Mouse (Mus musculus) embryonic facial prominence, embryonic 13.5 days (tissue): ENCODE data around the gene Smim15. TPM values are rescaled to one million over a fixed set of nuclear protein-coding genes. Genes with fewer than 3 reads are reported as not detected.

Experiments
- ATAC-seq: fragments of 200-750 bp; cut with Nextera tagmentation; 2 replicates; pipeline ENCODE4 v1.8.0; 2017; ENCODE audit warnings: low read depth; ENCODE audit not compliant: insufficient number of reproducible peaks, insufficient read depth, low FRiP score, low TSS enrichment
- H3K27ac ChIP-seq: fragments of 300-500 bp; sonication (generic); 2 replicates; pipeline ENCODE4 v1.5.1; 2015; ENCODE audit warnings: moderate library complexity, mild to moderate bottlenecking, inconsistent platforms
- H3K27me3 ChIP-seq: fragments of 300-500 bp; sonication (generic); 2 replicates; pipeline ENCODE4 v1.6.1; 2015; ENCODE audit warnings: mild to moderate bottlenecking, inconsistent platforms
- H3K36me3 ChIP-seq: fragments of 300-500 bp; sonication (generic); 2 replicates; pipeline ENCODE4 v1.6.1; 2015; ENCODE audit warnings: mild to moderate bottlenecking, inconsistent platforms
- H3K4me1 ChIP-seq: fragments of 300-500 bp; sonication (generic); 2 replicates; pipeline ENCODE4 v1.6.1; 2015; ENCODE audit warnings: inconsistent platforms
- H3K4me2 ChIP-seq: fragments of 300-500 bp; sonication (generic); 2 replicates; pipeline ENCODE4 v1.6.1; 2015; ENCODE audit warnings: moderate library complexity, mild to moderate bottlenecking, inconsistent platforms
- H3K4me3 ChIP-seq: fragments of 300-500 bp; sonication (generic); 2 replicates; pipeline ENCODE4 v1.5.1; 2015; ENCODE audit warnings: mild to moderate bottlenecking, inconsistent platforms
- H3K9ac ChIP-seq: fragments of 300-500 bp; sonication (generic); 2 replicates; pipeline ENCODE4 v1.6.1; 2015; ENCODE audit warnings: mild to moderate bottlenecking, inconsistent platforms
- H3K9me3 ChIP-seq: fragments of 300-500 bp; sonication (generic); 2 replicates; pipeline ENCODE4 v1.6.1; 2016; ENCODE audit warnings: inconsistent platforms
- WGBS: fragments of 180-500 bp; shearing (Covaris S2); methylation state at CpG from one replicate; pipeline ENCODE4 v1.1.7; 2015; ENCODE audit warnings: mixed read lengths; 5-methylcytosine and 5-hydroxymethylcytosine counted together
- polyA plus RNA-seq: library from polyadenylated mRNA; unstranded; fragments of >200 nt; fragmentation: Nextera tagmentation; extraction: Ambion mirVana; gene quantifications from 2 replicates; pipeline ENCODE4 v1.2.1, GENCODE M21; 2015

Smim15 gene
- polyA plus RNA-seq, 1 experiment from 2014 or later: 50.8 TPM

- 68% methylated on average over 3 of the region's 3 CpGs for WGBS
- no peak overlapping the region for H3K27ac ChIP-seq
- no peaks in the 10 kb centered on the region for H3K9me3 ChIP-seq
- no peaks in the 10 kb centered on the region for H3K27me3 ChIP-seq
- H3K4me1 ChIP-seq: peaks cover 14% of the 10 kb centered on the region
- ATAC-seq: no peak
- H3K9ac ChIP-seq: no peak overlapping the region
- H3K4me3 ChIP-seq: no peak overlapping the region
- H3K4me2 ChIP-seq: no peak overlapping the region
- no peaks in the 10 kb centered on the region for H3K36me3 ChIP-seq
Observed at GRCm38 (mm10) chr13:108040451-108040850, 3.8 kb upstream of the Smim15 start.

- no peaks in the 10 kb centered on the region for H3K9me3 ChIP-seq
- H3K4me3 ChIP-seq: no peak overlapping the region
- H3K27me3 ChIP-seq: no peaks in the 10 kb centered on the region
- whole genome bisulfite sequencing: 6% methylated on average over 7 of the region's 7 CpGs
- no peak overlapping the region for H3K9ac ChIP-seq
- no peaks in the 10 kb centered on the region for H3K36me3 ChIP-seq
- H3K4me1 ChIP-seq: peaks cover 20% of the 10 kb centered on the region
- no peak overlapping the region for H3K27ac ChIP-seq
- no peak overlapping the region for H3K4me2 ChIP-seq
- no peak for ATAC-seq
Observed at GRCm38 (mm10) chr13:108041358-108041757, 2.9 kb upstream of the Smim15 start.

GRCm38 (mm10) chr13:108043431-108044221 is 620 bp upstream of the Smim15 start:
- Histone ChIP-seq H3K27ac (peak overlapping the region; percentile 96), H3K9me3 (no peaks in the 10 kb centered on the region), H3K4me3 (peak overlapping the region; percentile 90), H3K27me3 (no peaks in the 10 kb centered on the region), H3K36me3 (peaks cover 12% of the 10 kb centered on the region), H3K4me2 (peak overlapping the region; percentile 60), H3K9ac (peak overlapping the region; percentile 99), H3K4me1 (peaks cover 20% of the 10 kb centered on the region)
- peak; percentile 64 for ATAC-seq
- 2% methylated on average over 23 of the region's 23 CpGs for WGBS

- WGBS: 84% methylated on average over 3 of the region's 3 CpGs
- ATAC-seq: no peak
- no peaks in the 10 kb centered on the region for H3K27me3 ChIP-seq
- no peak overlapping the region for H3K4me3 ChIP-seq
- peak overlapping the region; percentile 23 for H3K4me2 ChIP-seq
- no peak overlapping the region for H3K9ac ChIP-seq
- H3K9me3 ChIP-seq: no peaks in the 10 kb centered on the region
- peaks cover 20% of the 10 kb centered on the region for H3K4me1 ChIP-seq
- no peak overlapping the region for H3K27ac ChIP-seq
- H3K36me3 ChIP-seq: peaks cover 12% of the 10 kb centered on the region
Observed at GRCm38 (mm10) chr13:108045646-108046045, 1.4 kb downstream of the Smim15 start.

GRCm38 (mm10) chr13:108046071-108046470 is 1.8 kb downstream of the Smim15 start:
- Histone ChIP-seq H3K4me2 (peak overlapping the region; percentile 23), H3K9ac (no peak overlapping the region), H3K4me3 (no peak overlapping the region), H3K9me3 (no peaks in the 10 kb centered on the region), H3K27ac (no peak overlapping the region), H3K36me3 (peaks cover 13% of the 10 kb centered on the region), H3K4me1 (peaks cover 20% of the 10 kb centered on the region), H3K27me3 (no peaks in the 10 kb centered on the region)
- WGBS: 91% methylated on average over 3 of the region's 3 CpGs
- no peak for ATAC-seq

- Histone ChIP-seq H3K9ac (no peak overlapping the region), H3K27ac (no peak overlapping the region), H3K4me1 (peaks cover 20% of the 10 kb centered on the region), H3K27me3 (no peaks in the 10 kb centered on the region), H3K4me3 (no peak overlapping the region), H3K36me3 (peaks cover 15% of the 10 kb centered on the region), H3K4me2 (no peak overlapping the region), H3K9me3 (no peaks in the 10 kb centered on the region)
- ATAC-seq: no peak
- WGBS: 73% methylated on average over 6 of the region's 6 CpGs
Observed at GRCm38 (mm10) chr13:108046891-108047290, 2.6 kb downstream of the Smim15 start.

GRCm38 (mm10) chr13:108047364-108047763 is 3.1 kb downstream of the Smim15 start:
- Histone ChIP-seq H3K4me2 (no peak overlapping the region), H3K9ac (no peak overlapping the region), H3K4me3 (no peak overlapping the region), H3K36me3 (peaks cover 20% of the 10 kb centered on the region), H3K4me1 (peaks cover 18% of the 10 kb centered on the region), H3K9me3 (no peaks in the 10 kb centered on the region), H3K27ac (no peak overlapping the region), H3K27me3 (no peaks in the 10 kb centered on the region)
- no peak for ATAC-seq
- 89% methylated on average over 6 of the region's 6 CpGs for WGBS

GRCm38 (mm10) chr13:108056896-108057295 is 12.7 kb downstream of the Smim15 start:
- Histone ChIP-seq H3K4me1 (peaks cover 6% of the 10 kb centered on the region), H3K4me2 (no peak overlapping the region), H3K9me3 (no peaks in the 10 kb centered on the region), H3K27me3 (no peaks in the 10 kb centered on the region), H3K9ac (no peak overlapping the region), H3K4me3 (no peak overlapping the region), H3K27ac (no peak overlapping the region), H3K36me3 (0 out of 2 replicates have a peak, but pooled peaks cover 8% of the 10 kb centered on the region)
- 86% methylated on average over 3 of the region's 3 CpGs for WGBS
- no peak for ATAC-seq

- Histone ChIP-seq H3K27ac (no peak overlapping the region), H3K27me3 (no peaks in the 10 kb centered on the region), H3K4me3 (no peak overlapping the region), H3K9ac (no peak overlapping the region), H3K4me2 (no peak overlapping the region), H3K9me3 (no peaks in the 10 kb centered on the region), H3K4me1 (peaks cover 6% of the 10 kb centered on the region), H3K36me3 (no peaks in the 10 kb centered on the region)
- WGBS: 23% methylated on average over 7 of the region's 7 CpGs
- ATAC-seq: no peak
Observed at GRCm38 (mm10) chr13:108060286-108060885, 16.1 kb downstream of the Smim15 start.

- WGBS: 57% methylated on average over 8 of the region's 8 CpGs
- Histone ChIP-seq H3K27me3 (no peaks in the 10 kb centered on the region), H3K4me3 (no peak overlapping the region), H3K9ac (no peak overlapping the region), H3K4me2 (no peak overlapping the region), H3K4me1 (peaks cover 6% of the 10 kb centered on the region), H3K9me3 (no peaks in the 10 kb centered on the region), H3K36me3 (no peaks in the 10 kb centered on the region), H3K27ac (no peak overlapping the region)
- ATAC-seq: no peak
Observed at GRCm38 (mm10) chr13:108060936-108061578, 16.8 kb downstream of the Smim15 start.

GRCm38 (mm10) chr13:108062900-108063299 is 18.7 kb downstream of the Smim15 start:
- Histone ChIP-seq H3K4me1 (peaks cover 6% of the 10 kb centered on the region), H3K9me3 (no peaks in the 10 kb centered on the region), H3K36me3 (no peaks in the 10 kb centered on the region), H3K4me2 (no peak overlapping the region), H3K27me3 (no peaks in the 10 kb centered on the region), H3K9ac (no peak overlapping the region), H3K27ac (no peak overlapping the region), H3K4me3 (no peak overlapping the region)
- no peak for ATAC-seq
- 80% methylated on average over 5 of the region's 5 CpGs for WGBS
